Mouse (Mus musculus) lung, adult 2 months (tissue): ENCODE results near the gene Rad17.

Experiments
- CTCF ChIP-seq: fragments of 200-500 bp; IDR thresholded peaks from 2 replicates; pipeline ENCODE4 v1.5.1; 2011; ENCODE audit warnings: mild to moderate bottlenecking, low read length, control low read depth; ENCODE audit not compliant: insufficient read depth
- POLR2A ChIP-seq: fragments of 200-500 bp; IDR thresholded peaks from 2 replicates; pipeline ENCODE4 v1.6.1; 2011; ENCODE audit warnings: low read depth, mild to moderate bottlenecking, control low read depth, low read length, borderline replicate concordance; ENCODE audit errors: extremely low read depth

GRCm38 (mm10) chr13:100687513-100687912 lies 36.7 kb upstream of the Rad17 start:
- TF ChIP-seq POLR2A: no peak
- TF ChIP-seq CTCF: no peak
